Mouse (Mus musculus) forebrain, embryonic 10.5 days (tissue): ENCODE measurements around the gene Twist1. TPM values are rescaled to one million over a fixed set of nuclear protein-coding genes. Genes with fewer than 3 reads are reported as not detected.

Experiments
- DNase-seq: peaks from one replicate; pipeline ENCODE4 v3.0.0-alpha.2; 2017; ENCODE audit warnings: low spot score; ENCODE audit errors: extremely low spot score
- H3K27ac ChIP-seq: fragments of 300-500 bp; sonication (generic); 2 replicates; pipeline ENCODE4 v1.5.1; 2016; ENCODE audit warnings: mild to moderate bottlenecking
- H3K27me3 ChIP-seq: fragments of 300-500 bp; sonication (generic); 2 replicates; pipeline ENCODE4 v1.6.1; 2016; ENCODE audit warnings: mild to moderate bottlenecking; ENCODE audit not compliant: poor library complexity, severe bottlenecking
- H3K36me3 ChIP-seq: fragments of 300-500 bp; sonication (generic); replicated peaks from 2 replicates; pipeline ENCODE4 v1.6.1; 2016; ENCODE audit warnings: mild to moderate bottlenecking, moderate library complexity
- H3K4me1 ChIP-seq: fragments of 300-500 bp; sonication (generic); 2 replicates; pipeline ENCODE4 v1.6.1; 2016
- H3K4me3 ChIP-seq: fragments of 300-500 bp; sonication (generic); 2 replicates; pipeline ENCODE4 v1.5.1; 2016; ENCODE audit warnings: mild to moderate bottlenecking, moderate library complexity
- H3K9me3 ChIP-seq: fragments of 300-500 bp; sonication (generic); 2 replicates; pipeline ENCODE4 v1.6.1; 2016; ENCODE audit warnings: mild to moderate bottlenecking, moderate library complexity
- WGBS: fragments of 180-500 bp; shearing (Covaris S2); methylation state at CpG from one replicate; pipeline ENCODE4 v1.1.7; 2016; 5-methylcytosine and 5-hydroxymethylcytosine counted together
- polyA plus RNA-seq: library from polyadenylated mRNA; unstranded; fragments of >200 nt; fragmentation: Nextera tagmentation; extraction: Ambion mirVana; gene quantifications from 2 replicates; pipeline ENCODE4 v1.2.1, GENCODE M21; 2016

Twist1 gene
- polyA plus RNA-seq, result 9.1 and 12.1 TPM in 2 replicates

- H3K9me3 ChIP-seq, result no peaks in the 10 kb centered on the region
- H3K36me3 ChIP-seq, result no peaks in the 10 kb centered on the region
- H3K27me3 ChIP-seq, result peaks cover 100% of the 10 kb centered on the region
- WGBS, result under 1% methylated on average over 98 of the region's 105 CpGs
- peaks cover 39% of the 10 kb centered on the region for H3K4me1 ChIP-seq
- peak within 1 kb of the TSS; percentile 67 for H3K4me3 ChIP-seq
- peak within 1 kb of the TSS; percentile 88 for H3K27ac ChIP-seq
- peak; percentile 76 for DNase-seq
Measured at GRCm38 (mm10) chr12:33957400-33958240, at the start of gene Twist1. Gene Twist1, plus strand, starts transcription at chr12:33957671.

- Histone ChIP-seq H3K4me1 (peaks cover 26% of the 10 kb centered on the region), H3K27ac (no peak overlapping the region), H3K4me3 (no peak overlapping the region), H3K9me3 (no peaks in the 10 kb centered on the region), H3K36me3 (no peaks in the 10 kb centered on the region), H3K27me3 (peaks cover 50% of the 10 kb centered on the region)
- DNase-seq, result no peak
- WGBS, result 8% methylated on average over 3 of the region's 3 CpGs
Measured at GRCm38 (mm10) chr12:33926751-33927150, 30.7 kb upstream of the Twist1 start.

- peak; percentile 43 for DNase-seq
- H3K27ac ChIP-seq, result no peak overlapping the region
- peak overlapping the region; percentile 49 for H3K4me3 ChIP-seq
- no peaks in the 10 kb centered on the region for H3K36me3 ChIP-seq
- no peaks in the 10 kb centered on the region for H3K9me3 ChIP-seq
- 2% methylated on average over 15 of the region's 15 CpGs for WGBS
- peaks cover 26% of the 10 kb centered on the region for H3K4me1 ChIP-seq
- peaks cover 50% of the 10 kb centered on the region for H3K27me3 ChIP-seq
Measured at GRCm38 (mm10) chr12:33927334-33928098, 30.0 kb upstream of the Twist1 start.

- Histone ChIP-seq H3K9me3 (no peaks in the 10 kb centered on the region), H3K27ac (0 out of 2 replicates have a peak within 1 kb of the TSS, but pooled peaks have one; percentile 8), H3K36me3 (no peaks in the 10 kb centered on the region), H3K4me1 (peaks cover 26% of the 10 kb centered on the region), H3K27me3 (peaks cover 50% of the 10 kb centered on the region), H3K4me3 (peak within 1 kb of the TSS; percentile 49)
- under 1% methylated on average over 39 of the region's 39 CpGs for WGBS
- peak; percentile 24 for DNase-seq
Measured at GRCm38 (mm10) chr12:33928331-33929192, 28.9 kb upstream of the Twist1 start, which contains the start of gene Ferd3l. Gene Ferd3l, plus strand, starts transcription at chr12:33928425.

- peaks cover 59% of the 10 kb centered on the region for H3K27me3 ChIP-seq
- no peak for DNase-seq
- H3K36me3 ChIP-seq, result no peaks in the 10 kb centered on the region
- no peak overlapping the region for H3K4me3 ChIP-seq
- 4% methylated on average over 3 of the region's 3 CpGs for WGBS
- H3K4me1 ChIP-seq, result peaks cover 21% of the 10 kb centered on the region
- H3K27ac ChIP-seq, result no peak overlapping the region
- H3K9me3 ChIP-seq, result no peaks in the 10 kb centered on the region
Measured at GRCm38 (mm10) chr12:33952843-33953242, 4.6 kb upstream of the Twist1 start.

- no peak for DNase-seq
- H3K27ac ChIP-seq, result no peak overlapping the region
- 8% methylated on average over 8 of the region's 8 CpGs for WGBS
- H3K4me3 ChIP-seq, result no peak overlapping the region
- peaks cover 31% of the 10 kb centered on the region for H3K4me1 ChIP-seq
- no peaks in the 10 kb centered on the region for H3K36me3 ChIP-seq
- H3K27me3 ChIP-seq, result peaks cover 81% of the 10 kb centered on the region
- H3K9me3 ChIP-seq, result no peaks in the 10 kb centered on the region
Measured at GRCm38 (mm10) chr12:33954931-33955565, 2.4 kb upstream of the Twist1 start.

GRCm38 (mm10) chr12:33955606-33956295, 1.7 kb upstream of the Twist1 start:
- Histone ChIP-seq H3K36me3 (no peaks in the 10 kb centered on the region), H3K4me1 (peaks cover 31% of the 10 kb centered on the region), H3K9me3 (no peaks in the 10 kb centered on the region), H3K27me3 (peaks cover 88% of the 10 kb centered on the region), H3K27ac (peak overlapping the region; percentile 53; the same call in 1 of the 2 replicates), H3K4me3 (peak overlapping the region; percentile 67)
- DNase-seq, result peak; percentile 71
- 1% methylated on average over 28 of the region's 28 CpGs for WGBS

- peak; percentile 52 for DNase-seq
- peaks cover 95% of the 10 kb centered on the region for H3K27me3 ChIP-seq
- under 1% methylated on average over 43 of the region's 43 CpGs for WGBS
- peak overlapping the region; percentile 67 for H3K4me3 ChIP-seq
- H3K9me3 ChIP-seq, result no peaks in the 10 kb centered on the region
- H3K4me1 ChIP-seq, result peaks cover 31% of the 10 kb centered on the region
- H3K36me3 ChIP-seq, result no peaks in the 10 kb centered on the region
- peak overlapping the region; percentile 88 for H3K27ac ChIP-seq
Measured at GRCm38 (mm10) chr12:33956576-33957399, 683 bp upstream of the Twist1 start.

- under 1% methylated on average over 56 of the region's 56 CpGs for WGBS
Measured at GRCm38 (mm10) chr12:33958241-33959194, 1.0 kb downstream of the Twist1 start.

GRCm38 (mm10) chr12:33959206-33959605, 1.7 kb downstream of the Twist1 start:
- H3K27me3 ChIP-seq, result peaks cover 100% of the 10 kb centered on the region
- H3K4me1 ChIP-seq, result peaks cover 39% of the 10 kb centered on the region
- WGBS, result under 1% methylated on average over 6 of the region's 6 CpGs
- peak overlapping the region; percentile 88 for H3K27ac ChIP-seq
- no peaks in the 10 kb centered on the region for H3K9me3 ChIP-seq
- DNase-seq, result no peak
- no peaks in the 10 kb centered on the region for H3K36me3 ChIP-seq
- peak overlapping the region; percentile 67 for H3K4me3 ChIP-seq

More at GRCm38 (mm10) chr12:33958241-33959194, 1.0 kb downstream of the Twist1 start:
- H3K4me3 ChIP-seq, result peak overlapping the region; percentile 67
- H3K27ac ChIP-seq, result peak overlapping the region; percentile 88
- no peaks in the 10 kb centered on the region for H3K9me3 ChIP-seq
- peaks cover 100% of the 10 kb centered on the region for H3K27me3 ChIP-seq
- H3K4me1 ChIP-seq, result peaks cover 39% of the 10 kb centered on the region
- H3K36me3 ChIP-seq, result no peaks in the 10 kb centered on the region
- peak; percentile 73 for DNase-seq
